Mouse (Mus musculus): ENCODE measurements around the gene Lrig2. TPM values are rescaled to one million over a fixed set of nuclear protein-coding genes. Genes with fewer than 3 reads are reported as not detected.

The Lrig2 gene
- polyA plus RNA-seq, 1 experiment from 2014 or later: 14.8 TPM

GRCm38 (mm10) chr3:104525516-104525915 is 13.8 kb upstream of the Lrig2 start:
- H3K9ac ChIP-seq: no peak overlapping the region
- no peak for ATAC-seq (ENCODE audit: insufficient read depth, low FRiP score, low read depth)
- H3K4me2 ChIP-seq: no peak overlapping the region
- peak overlapping the region; percentile 45; the same call in 1 of the 2 replicates for H3K27ac ChIP-seq
- peaks cover 5% of the 10 kb centered on the region; the same call in 1 of the 2 replicates for H3K4me1 ChIP-seq
- no peak overlapping the region for H3K4me3 ChIP-seq (replicated peaks)
- H3K27me3 ChIP-seq (replicated peaks): no peaks in the 10 kb centered on the region
- no peaks in the 10 kb centered on the region for H3K9me3 ChIP-seq
- H3K36me3 ChIP-seq: no peaks in the 10 kb centered on the region
- WGBS: 30% methylated on average over 2 of the region's 2 CpGs

- ATAC-seq (ENCODE audit: insufficient read depth, low FRiP score, low read depth): no peak
- no peak overlapping the region for H3K27ac ChIP-seq
- H3K4me2 ChIP-seq: no peak overlapping the region
- H3K27me3 ChIP-seq (replicated peaks): no peaks in the 10 kb centered on the region
- H3K9me3 ChIP-seq: no peaks in the 10 kb centered on the region
- H3K36me3 ChIP-seq: no peaks in the 10 kb centered on the region
- no peak overlapping the region for H3K4me3 ChIP-seq (replicated peaks)
- H3K4me1 ChIP-seq: peaks cover 5% of the 10 kb centered on the region; the same call in 1 of the 2 replicates
- no peak overlapping the region for H3K9ac ChIP-seq
- WGBS: 74% methylated on average over 1 of the region's 1 CpGs
These were observed 13.3 kb upstream of the Lrig2 start for GRCm38 (mm10) chr3:104525029-104525428.

GRCm38 (mm10) chr3:104523333-104523871 is 11.7 kb upstream of the Lrig2 start:
- peak overlapping the region; percentile 9; the same call in 1 of the 2 replicates for H3K27ac ChIP-seq
- 50% methylated on average over 4 of the region's 4 CpGs for WGBS
- no peak overlapping the region for H3K9ac ChIP-seq
- no peak overlapping the region for H3K4me2 ChIP-seq
- H3K4me1 ChIP-seq: peaks cover 5% of the 10 kb centered on the region; the same call in 1 of the 2 replicates
- no peak overlapping the region for H3K4me3 ChIP-seq (replicated peaks)
- no peaks in the 10 kb centered on the region for H3K9me3 ChIP-seq
- H3K27me3 ChIP-seq (replicated peaks): no peaks in the 10 kb centered on the region
- H3K36me3 ChIP-seq: no peaks in the 10 kb centered on the region
- no peak; the same call in 1 of the 2 replicates for ATAC-seq (ENCODE audit: insufficient read depth, low FRiP score, low read depth)

GRCm38 (mm10) chr3:104521341-104521924 is 9.7 kb upstream of the Lrig2 start:
- no peaks in the 10 kb centered on the region for H3K27me3 ChIP-seq (replicated peaks)
- no peak overlapping the region for H3K9ac ChIP-seq
- ATAC-seq (ENCODE audit: insufficient read depth, low FRiP score, low read depth): no peak
- no peak overlapping the region for H3K4me2 ChIP-seq
- H3K4me1 ChIP-seq: peaks cover 5% of the 10 kb centered on the region; the same call in 1 of the 2 replicates
- H3K27ac ChIP-seq: no peak overlapping the region
- H3K36me3 ChIP-seq: no peaks in the 10 kb centered on the region
- H3K4me3 ChIP-seq (replicated peaks): no peak overlapping the region
- no peaks in the 10 kb centered on the region for H3K9me3 ChIP-seq
- 52% methylated on average over 3 of the region's 3 CpGs for WGBS

GRCm38 (mm10) chr3:104520471-104520870 is 8.8 kb upstream of the Lrig2 start:
- H3K4me1 ChIP-seq: peaks cover 5% of the 10 kb centered on the region; the same call in 1 of the 2 replicates
- no peak for ATAC-seq (ENCODE audit: insufficient read depth, low FRiP score, low read depth)
- H3K27ac ChIP-seq: no peak overlapping the region
- no peak overlapping the region for H3K4me2 ChIP-seq
- H3K36me3 ChIP-seq: no peaks in the 10 kb centered on the region
- no peak overlapping the region for H3K9ac ChIP-seq
- 69% methylated on average over 3 of the region's 3 CpGs for WGBS
- H3K9me3 ChIP-seq: no peaks in the 10 kb centered on the region
- no peaks in the 10 kb centered on the region for H3K27me3 ChIP-seq (replicated peaks)
- no peak overlapping the region for H3K4me3 ChIP-seq (replicated peaks)

GRCm38 (mm10) chr3:104518931-104519330 is 7.2 kb upstream of the Lrig2 start:
- H3K27ac ChIP-seq: no peak overlapping the region
- H3K4me1 ChIP-seq: peaks cover 5% of the 10 kb centered on the region; the same call in 1 of the 2 replicates
- H3K9ac ChIP-seq: no peak overlapping the region
- no peak overlapping the region for H3K4me2 ChIP-seq
- 52% methylated on average over 6 of the region's 6 CpGs for WGBS
- no peaks in the 10 kb centered on the region for H3K36me3 ChIP-seq
- no peak for ATAC-seq (ENCODE audit: insufficient read depth, low FRiP score, low read depth)
- H3K9me3 ChIP-seq: no peaks in the 10 kb centered on the region
- no peak overlapping the region for H3K4me3 ChIP-seq (replicated peaks)
- H3K27me3 ChIP-seq (replicated peaks): no peaks in the 10 kb centered on the region

- WGBS: 83% methylated on average over 3 of the region's 3 CpGs
These were observed 6.7 kb upstream of the Lrig2 start for GRCm38 (mm10) chr3:104518411-104518810.

GRCm38 (mm10) chr3:104517161-104517560 is 5.4 kb upstream of the Lrig2 start:
- WGBS: 80% methylated on average over 5 of the region's 5 CpGs
- Histone ChIP-seq H3K4me3 (replicated peaks) (no peak overlapping the region), H3K4me1 (no peaks in the 10 kb centered on the region), H3K9me3 (no peaks in the 10 kb centered on the region), H3K4me2 (no peak overlapping the region), H3K36me3 (no peaks in the 10 kb centered on the region), H3K27ac (no peak overlapping the region), H3K9ac (no peak overlapping the region), H3K27me3 (replicated peaks) (no peaks in the 10 kb centered on the region)
- ATAC-seq (ENCODE audit: insufficient read depth, low FRiP score, low read depth): no peak

More at GRCm38 (mm10) chr3:104518411-104518810, 6.7 kb upstream of the Lrig2 start:
- Histone ChIP-seq H3K4me3 (replicated peaks) (no peak overlapping the region), H3K27me3 (replicated peaks) (no peaks in the 10 kb centered on the region), H3K9me3 (no peaks in the 10 kb centered on the region), H3K4me1 (no peaks in the 10 kb centered on the region), H3K9ac (no peak overlapping the region), H3K36me3 (no peaks in the 10 kb centered on the region), H3K27ac (no peak overlapping the region), H3K4me2 (no peak overlapping the region)
- ATAC-seq (ENCODE audit: insufficient read depth, low FRiP score, low read depth): no peak

- Histone ChIP-seq H3K4me2 (no peak overlapping the region), H3K9ac (no peak overlapping the region), H3K36me3 (no peaks in the 10 kb centered on the region), H3K9me3 (no peaks in the 10 kb centered on the region), H3K4me1 (no peaks in the 10 kb centered on the region; the same call in 1 of the 2 replicates), H3K27ac (peak overlapping the region; percentile 44; the same call in 1 of the 2 replicates), H3K27me3 (replicated peaks) (no peaks in the 10 kb centered on the region), H3K4me3 (replicated peaks) (no peak overlapping the region)
- WGBS: 59% methylated on average over 2 of the region's 2 CpGs
- ATAC-seq (ENCODE audit: insufficient read depth, low FRiP score, low read depth): no peak
These were observed 2.8 kb upstream of the Lrig2 start for GRCm38 (mm10) chr3:104514510-104514909.

- WGBS: 22% methylated on average over 5 of the region's 5 CpGs
- Histone ChIP-seq H3K36me3 (no peaks in the 10 kb centered on the region), H3K4me3 (replicated peaks) (peak overlapping the region; percentile 94), H3K27me3 (replicated peaks) (no peaks in the 10 kb centered on the region), H3K27ac (peak overlapping the region; percentile 94), H3K9me3 (no peaks in the 10 kb centered on the region), H3K4me1 (no peaks in the 10 kb centered on the region; the same call in 1 of the 2 replicates), H3K9ac (no peak overlapping the region), H3K4me2 (peak overlapping the region; percentile 80)
- ATAC-seq (ENCODE audit: insufficient read depth, low FRiP score, low read depth): no peak
These were observed 668 bp upstream of the Lrig2 start for GRCm38 (mm10) chr3:104512424-104512748.

- ATAC-seq (ENCODE audit: insufficient read depth, low FRiP score, low read depth): no peak; the same call in 1 of the 2 replicates
These were observed 818 bp downstream of the Lrig2 start for GRCm38 (mm10) chr3:104510771-104511429.

GRCm38 (mm10) chr3:104501648-104502047 is 10.1 kb downstream of the Lrig2 start:
- Histone ChIP-seq H3K9ac (no peak overlapping the region), H3K36me3 (no peaks in the 10 kb centered on the region), H3K4me2 (no peak overlapping the region), H3K27me3 (replicated peaks) (no peaks in the 10 kb centered on the region), H3K9me3 (no peaks in the 10 kb centered on the region), H3K4me3 (replicated peaks) (no peak overlapping the region), H3K27ac (no peak overlapping the region), H3K4me1 (no peaks in the 10 kb centered on the region)
- WGBS: 70% methylated on average over 2 of the region's 2 CpGs
- no peak for ATAC-seq (ENCODE audit: insufficient read depth, low FRiP score, low read depth)

More at GRCm38 (mm10) chr3:104510771-104511429, 818 bp downstream of the Lrig2 start:
- Histone ChIP-seq H3K4me3 (replicated peaks) (peak overlapping the region; percentile 94), H3K27me3 (replicated peaks) (no peaks in the 10 kb centered on the region), H3K4me2 (peak overlapping the region; percentile 55), H3K27ac (peak overlapping the region; percentile 92), H3K4me1 (no peaks in the 10 kb centered on the region; the same call in 1 of the 2 replicates), H3K36me3 (no peaks in the 10 kb centered on the region), H3K9me3 (no peaks in the 10 kb centered on the region), H3K9ac (peak overlapping the region; percentile 82)
- under 1% methylated on average over 14 of the region's 14 CpGs for WGBS

Data from stomach, embryonic 15.5 days (tissue).